Mouse (Mus musculus) testis, adult 2 months (tissue): ENCODE results near the gene Tef.

ENCODE experiments used
- CTCF ChIP-seq: fragments of 200-500 bp; IDR thresholded peaks from 2 replicates; pipeline ENCODE4 v1.5.1; 2012; ENCODE audit warnings: low read depth, mild to moderate bottlenecking, inconsistent platforms, low read length, moderate library complexity; ENCODE audit not compliant: control insufficient read depth, insufficient read depth, insufficient replicate concordance
- POLR2A ChIP-seq: fragments of 200-500 bp; IDR thresholded peaks from 2 replicates; pipeline ENCODE4 v1.6.1; 2012; ENCODE audit warnings: low read depth, mild to moderate bottlenecking, inconsistent platforms, low read length, moderate library complexity; ENCODE audit not compliant: control insufficient read depth

GRCm38 (mm10) chr15:81806621-81807404, 4.6 kb downstream of the Tef start:
- no peak for TF ChIP-seq POLR2A
- TF ChIP-seq CTCF, result no peak
